Mouse (Mus musculus) gastrocnemius, postnatal 14 days (tissue): ENCODE measurements at regions not wholly inside any gene's neighbourhood (a gene's known extent, or its start where the extent isn't known, plus 50 kb on each side); places are given as distances from the start of the nearest gene placed in this dataset.

Experiments
- DNase-seq: peaks from one replicate; pipeline ENCODE4 v3.0.0; 2021; ENCODE audit warnings: mixed read lengths
- intact Hi-C: fragments of 180-260 bp; cut with DNase I; formaldehyde crosslinking; loops from one replicate; pipeline ENCODE4 v1.15.1; 2025; ENCODE audit warnings: low total_unique reads

- DNase-seq, result no peak
- intact Hi-C loops, result no loop called here
Observed at GRCm38 (mm10) chr10:87639339-87639738, 117.7 kb downstream of the Pah start.

- peak; percentile 27 for DNase-seq
- intact Hi-C loops, result loop anchor here (10.0 kb wide), 1 partner anchor 656 kb away; no protein-coding TSS in a partner anchor
Observed at GRCm38 (mm10) chr10:87649091-87649490, 127.5 kb downstream of the Pah start.

- intact Hi-C loops, result loop anchor here (5.0 to 10.0 kb wide), 2 partner anchors 323 to 675 kb away; no protein-coding TSS in a partner anchor
- DNase-seq, result no peak
Observed at GRCm38 (mm10) chr10:87652139-87652740, 130.6 kb downstream of the Pah start.

- intact Hi-C loops, result loop anchor here (5.0 to 10.0 kb wide), 2 partner anchors 321 to 673 kb away; no protein-coding TSS in a partner anchor
Observed at GRCm38 (mm10) chr10:87654112-87654511, 132.5 kb downstream of the Pah start.

GRCm38 (mm10) chr10:87666020-87666718 is 144.6 kb downstream of the Pah start:
- peak; percentile 44 for DNase-seq
- intact Hi-C loops, result no loop called here

More at GRCm38 (mm10) chr10:87654112-87654511, 132.5 kb downstream of the Pah start:
- no peak for DNase-seq

- intact Hi-C loops, result no loop called here
- peak; percentile 56 for DNase-seq
Observed at GRCm38 (mm10) chr10:87666719-87667387, 145.3 kb downstream of the Pah start.

GRCm38 (mm10) chr10:87667651-87668140 is 146.1 kb downstream of the Pah start:
- DNase-seq, result no peak
- intact Hi-C loops, result no loop called here

GRCm38 (mm10) chr10:87674740-87675420 is 153.3 kb downstream of the Pah start:
- intact Hi-C loops, result no loop called here
- no peak for DNase-seq

GRCm38 (mm10) chr10:87676041-87676672 is 154.6 kb downstream of the Pah start:
- intact Hi-C loops, result no loop called here
- no peak for DNase-seq

- intact Hi-C loops, result no loop called here
- DNase-seq, result no peak
Observed at GRCm38 (mm10) chr10:87678984-87679383, 157.4 kb downstream of the Pah start.

- intact Hi-C loops, result no loop called here
Observed at GRCm38 (mm10) chr10:87686311-87686710, 164.7 kb downstream of the Pah start.

GRCm38 (mm10) chr10:87686785-87687184 is 165.2 kb downstream of the Pah start:
- DNase-seq, result no peak
- intact Hi-C loops, result no loop called here

More at GRCm38 (mm10) chr10:87686311-87686710, 164.7 kb downstream of the Pah start:
- no peak for DNase-seq

GRCm38 (mm10) chr10:87687844-87688243 is 166.2 kb downstream of the Pah start:
- no peak for DNase-seq
- intact Hi-C loops, result no loop called here

- DNase-seq, result no peak
- intact Hi-C loops, result no loop called here
Observed at GRCm38 (mm10) chr10:87690831-87691230, 167.2 kb upstream of the Igf1 start.

GRCm38 (mm10) chr10:87696485-87696884 is 161.6 kb upstream of the Igf1 start:
- intact Hi-C loops, result no loop called here

GRCm38 (mm10) chr10:87711209-87711608 is 146.9 kb upstream of the Igf1 start:
- no peak for DNase-seq
- intact Hi-C loops, result no loop called here

More at GRCm38 (mm10) chr10:87696485-87696884, 161.6 kb upstream of the Igf1 start:
- DNase-seq, result no peak

GRCm38 (mm10) chr10:87711798-87712197 is 146.3 kb upstream of the Igf1 start:
- intact Hi-C loops, result no loop called here
- DNase-seq, result no peak

GRCm38 (mm10) chr10:87715874-87716600 is 142.0 kb upstream of the Igf1 start:
- DNase-seq, result no peak
- intact Hi-C loops, result no loop called here

- DNase-seq, result no peak
- intact Hi-C loops, result no loop called here
Observed at GRCm38 (mm10) chr10:87717156-87717555, 140.9 kb upstream of the Igf1 start.
